Mouse (Mus musculus) gastrocnemius, postnatal 25 days (tissue): ENCODE data around the gene Orm2. TPM values are rescaled to one million over a fixed set of nuclear protein-coding genes. Genes with fewer than 3 reads are reported as not detected.
A peak's percentile ranks its signal among the peaks of the same experiment; 100 is the strongest.

Experiments
- DNase-seq: peaks from one replicate; pipeline ENCODE4 v3.0.0; 2022
- total RNA-seq, 2 experiments: library from RNA; stranded (reverse); gene quantifications; 1 replicate in 1 of 2; 2 replicates in 1 of 2; pipeline ENCODE4 v1.2.3; 2021

Gene Orm2
- total RNA-seq, 2 experiments from 2014 or later = 1.8 TPM; not detected in 1

- DNase-seq = no peak
These were observed 43.4 kb downstream of the Orm2 start for GRCm38 (mm10) chr4:63405683-63406082.

DNA sequence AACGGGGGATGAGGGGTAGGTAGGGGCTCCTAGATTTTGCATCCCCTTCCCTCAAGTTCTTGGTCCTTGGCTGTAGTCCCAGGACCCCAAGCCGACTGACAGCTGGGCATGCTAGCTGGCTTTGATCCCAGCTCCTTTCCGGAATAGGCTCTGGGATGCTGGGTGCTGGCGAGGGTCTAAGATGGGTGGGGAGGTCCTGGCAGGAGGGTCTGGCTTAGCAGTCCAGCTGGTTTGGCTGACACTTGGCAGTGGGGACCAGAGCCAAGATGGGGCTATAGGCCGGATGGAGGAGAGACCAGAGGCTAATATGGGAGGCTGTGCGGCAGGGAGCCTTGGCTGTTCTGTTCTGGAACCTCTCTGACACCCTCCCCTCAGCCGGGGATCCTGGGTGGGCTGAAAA is 46.0 kb downstream of the Orm2 start:
- DNase-seq = no peak

DNA sequence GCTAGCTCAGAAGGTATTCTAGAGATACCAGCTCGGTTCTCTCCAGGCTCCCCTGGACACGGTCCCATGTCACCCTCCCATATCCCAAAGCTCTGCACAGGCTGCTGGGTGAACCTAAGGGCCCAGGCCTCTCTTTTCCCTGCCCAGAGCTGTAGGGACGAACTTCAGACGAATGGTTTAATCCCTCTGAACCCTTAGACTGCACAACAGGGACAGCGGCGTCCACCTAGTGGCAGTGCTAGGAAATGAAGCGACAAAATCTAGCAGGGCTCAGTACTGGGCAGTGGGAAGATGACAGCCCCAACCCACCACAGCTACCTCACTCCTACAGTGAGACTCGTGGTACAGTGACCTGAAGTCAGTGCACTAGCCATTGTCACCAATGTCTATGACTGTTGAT is 46.4 kb downstream of the Orm2 start:
- DNase-seq = no peak

DNA sequence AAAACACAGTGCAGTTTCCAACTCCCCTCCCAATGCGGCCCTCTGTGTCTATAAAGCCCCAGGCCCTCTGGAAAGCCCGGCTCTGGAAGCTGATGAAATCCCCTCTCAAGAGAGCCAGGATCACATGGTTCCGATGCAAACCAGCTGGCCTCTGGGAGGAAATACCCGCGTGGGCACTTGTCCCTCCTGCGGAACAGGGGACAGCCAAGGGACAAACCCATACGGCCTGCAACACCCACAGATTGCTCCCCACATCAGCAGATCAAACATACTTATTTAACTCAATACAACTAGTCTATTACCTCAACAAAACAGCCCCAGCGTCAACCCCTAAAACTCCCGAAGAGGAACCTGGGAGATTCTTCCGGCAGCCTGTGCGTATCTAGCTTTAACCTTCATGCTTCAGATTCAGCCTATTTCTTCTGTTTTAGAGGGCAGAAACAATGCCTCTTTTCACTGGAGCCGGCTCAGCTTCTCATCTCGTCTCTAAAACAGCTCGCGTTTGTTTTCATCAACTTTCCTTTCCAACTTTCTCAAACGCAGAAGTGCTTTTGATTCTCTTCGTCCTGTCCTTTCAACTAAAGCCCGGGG is 47.2 kb downstream of the Orm2 start:
- no peak for DNase-seq

- DNase-seq = peak; percentile 83
These were observed 47.8 kb downstream of the Orm2 start for GRCm38 (mm10) chr4:63409908-63410582.

DNA sequence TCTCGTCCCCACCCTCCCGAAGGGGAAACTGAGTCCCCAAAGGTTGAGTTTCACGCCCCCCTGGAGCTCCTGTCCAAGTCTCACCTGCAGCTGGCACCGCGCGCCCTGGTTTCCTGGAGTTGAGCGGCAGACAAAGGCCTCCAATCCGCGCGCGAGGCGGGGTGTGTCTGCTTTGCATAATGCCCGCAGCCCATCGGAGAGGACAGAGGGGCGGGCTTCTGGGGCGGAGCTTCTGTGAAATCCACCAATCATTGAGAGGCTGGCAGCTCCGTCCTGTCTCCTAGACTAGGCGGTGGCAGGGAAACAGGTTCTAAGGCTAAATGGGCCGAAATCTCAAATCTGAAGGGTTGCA is 48.3 kb downstream of the Orm2 start:
- DNase-seq = peak; percentile 94

DNA sequence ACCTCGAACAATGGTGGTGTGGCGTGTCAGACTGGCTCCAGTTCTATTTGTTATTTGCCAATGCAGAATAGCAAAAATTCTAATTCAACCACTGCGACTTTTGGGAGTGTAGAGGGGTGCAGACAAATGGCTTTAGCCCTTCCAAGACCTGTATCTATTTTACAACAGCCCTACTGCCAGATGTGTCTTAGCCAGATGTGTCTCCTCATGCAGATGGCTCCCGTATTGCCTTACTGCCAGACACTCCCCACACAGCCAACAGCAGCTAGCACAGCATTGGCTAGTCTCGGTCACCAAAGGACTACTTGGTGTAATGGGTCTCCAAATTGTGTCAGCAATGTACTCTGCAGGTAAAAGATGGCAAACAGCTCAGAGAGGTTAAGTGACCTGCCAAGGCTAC is 49.0 kb downstream of the Orm2 start:
- no peak for DNase-seq

- no peak for DNase-seq
These were observed 52.7 kb downstream of the Orm2 start for GRCm38 (mm10) chr4:63414951-63415350.

Other genes with a start within 250 kb of the Orm2 start
- not detected for gene Ambp, start 207.7 kb upstream of the Orm2 start, total RNA-seq
- gene Kif12, start 190.3 kb upstream of the Orm2 start, total RNA-seq = not detected
- under 1 TPM; 0.92 to 0.94 TPM for gene Col27a1, start 148.4 kb upstream of the Orm2 start, total RNA-seq
- gene Orm1, start 17.9 kb upstream of the Orm2 start, total RNA-seq = 10 to 100 TPM in 1 of 2 experiments, under 1 TPM in 1; 0.38 to 13.6 TPM
- under 1 TPM in 1 of 2 experiments, not detected in 1; 0.38 TPM for gene Orm3, start 6.3 kb upstream of the Orm2 start, total RNA-seq
- gene Akna, start 40.9 kb downstream of the Orm2 start, total RNA-seq = 1 to 10 TPM; 1.1 to 1.4 TPM
- 1 to 10 TPM; 2.1 to 2.6 TPM for gene Whrn, start 133.5 kb downstream of the Orm2 start, total RNA-seq
- 100 to 1,000 TPM; 203 to 223 TPM for gene Atp6v1g1, start 182.3 kb downstream of the Orm2 start, total RNA-seq
- 10 to 100 TPM; 10.4 to 12.1 TPM for gene Tmem268, start 196.3 kb downstream of the Orm2 start, total RNA-seq
- not detected for gene Gm11213, start 242.8 kb downstream of the Orm2 start, total RNA-seq